Mouse (Mus musculus) midbrain, embryonic 14.5 days (tissue): ENCODE results near the gene Kng1. TPM values are rescaled to one million over a fixed set of nuclear protein-coding genes. Genes with fewer than 3 reads are reported as not detected.
A peak's percentile ranks its signal among the peaks of the same experiment; 100 is the strongest.
"Not testable (repeated sequence)": the region's sequence is repeated elsewhere in the genome, so short reads cannot be mapped to it uniquely, and the experiment has no call there.

Experiments used
- ATAC-seq: fragments of 200-750 bp; cut with Nextera tagmentation; 2 replicates; pipeline ENCODE4 v1.8.0; 2017; ENCODE audit warnings: moderate number of reproducible peaks, moderate library complexity; ENCODE audit not compliant: low FRiP score, low TSS enrichment
- DNase-seq: peaks from one replicate; pipeline ENCODE4 v3.0.0-alpha.2; 2015
- H3K27ac ChIP-seq: fragments of 300-500 bp; sonication (generic); replicated peaks from 2 replicates; pipeline ENCODE4 v1.5.1; 2014; ENCODE audit warnings: mild to moderate bottlenecking, low read depth, low read length, moderate library complexity
- H3K27me3 ChIP-seq: fragments of 300-500 bp; sonication (generic); 2 replicates; pipeline ENCODE4 v1.6.1; 2014; ENCODE audit warnings: low read length, control low read depth, mixed read lengths; ENCODE audit not compliant: control insufficient read depth, insufficient read depth
- H3K36me3 ChIP-seq: fragments of 300-500 bp; sonication (generic); 2 replicates; pipeline ENCODE4 v1.6.1; 2014; ENCODE audit warnings: low read length, control low read depth; ENCODE audit not compliant: control insufficient read depth, insufficient read depth
- H3K4me1 ChIP-seq: fragments of 300-500 bp; sonication (generic); 2 replicates; pipeline ENCODE4 v1.6.1; 2014; ENCODE audit warnings: mild to moderate bottlenecking, antibody characterized with exemption, low read length, control low read depth; ENCODE audit not compliant: control insufficient read depth, insufficient read depth
- H3K4me2 ChIP-seq: fragments of 300-500 bp; sonication (generic); 2 replicates; pipeline ENCODE4 v1.6.1; 2014; ENCODE audit warnings: mild to moderate bottlenecking, low read length, moderate library complexity
- H3K4me3 ChIP-seq: fragments of 300-500 bp; sonication (generic); replicated peaks from 2 replicates; pipeline ENCODE4 v1.5.1; 2014; ENCODE audit warnings: low read depth, low read length
- H3K9ac ChIP-seq: fragments of 300-500 bp; sonication (generic); replicated peaks from 2 replicates; pipeline ENCODE4 v1.6.1; 2014; ENCODE audit warnings: mild to moderate bottlenecking, low read length, moderate library complexity
- H3K9me3 ChIP-seq: fragments of 300-500 bp; sonication (generic); 2 replicates; pipeline ENCODE4 v1.6.1; 2016; ENCODE audit warnings: low read length, control low read depth, mixed read lengths; ENCODE audit not compliant: control insufficient read depth
- WGBS: fragments of 180-500 bp; shearing (Covaris S2); extraction: QIAGEN DNeasy Blood & Tissue Kit; methylation state at CpG from one replicate; pipeline ENCODE4 v1.1.7; 2014; 5-methylcytosine and 5-hydroxymethylcytosine counted together
- polyA plus RNA-seq: library from polyadenylated mRNA; unstranded; fragments of >200 nt; fragmentation: Nextera tagmentation; extraction: Ambion mirVana; gene quantifications from 2 replicates; pipeline ENCODE4 v1.2.1, GENCODE M21; 2014

The Kng1 gene
- not detected in 2 replicates for polyA plus RNA-seq

DNA sequence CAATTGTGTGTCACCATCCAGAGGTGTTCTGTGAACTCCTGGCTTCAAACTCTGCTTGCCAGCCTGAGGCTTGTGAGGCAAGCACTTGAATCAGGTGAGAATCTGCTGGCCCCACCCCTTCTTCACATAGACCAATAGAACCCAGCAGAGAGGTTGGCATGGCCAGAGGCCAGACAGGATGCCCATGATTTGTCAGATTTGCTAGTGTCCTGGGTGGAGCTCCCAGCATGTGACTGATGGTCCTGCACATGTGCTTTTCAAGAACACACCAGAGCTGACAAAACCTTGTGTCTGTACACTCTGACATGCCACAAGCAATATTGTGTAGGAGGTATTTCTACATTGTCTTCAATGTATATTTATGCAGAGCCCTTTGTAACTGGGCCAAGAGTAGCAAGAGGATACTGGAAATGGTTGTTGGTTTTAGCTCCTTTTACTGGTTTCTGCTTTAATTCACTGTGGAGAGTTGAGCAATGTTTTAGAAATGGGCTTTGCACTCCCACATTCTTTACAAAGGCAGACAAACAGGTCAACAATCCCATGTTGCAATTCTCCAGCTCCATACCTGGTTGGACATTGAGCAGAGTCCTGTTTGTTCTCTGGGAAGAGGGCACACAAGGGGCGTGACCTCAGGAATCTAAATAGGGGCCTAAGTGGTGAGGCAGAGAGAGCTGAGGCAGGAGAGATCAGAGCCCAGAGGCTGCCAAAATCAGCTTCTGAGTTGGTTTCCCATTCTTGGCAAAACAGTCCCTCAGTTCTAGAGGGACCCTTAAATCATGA, at the start of gene Kng1:
Gene Kng1, plus strand, starts transcription at position 198 of the 780 bp plus-strand sequence.
- not testable (repeated sequence) for H3K4me2 ChIP-seq, H3K27me3 ChIP-seq, H3K36me3 ChIP-seq, ATAC-seq, H3K27ac ChIP-seq, H3K4me3 ChIP-seq, H3K9ac ChIP-seq, DNase-seq, H3K9me3 ChIP-seq, H3K4me1 ChIP-seq
- WGBS: 85% methylated on average over 1 of the region's 1 CpGs

DNA sequence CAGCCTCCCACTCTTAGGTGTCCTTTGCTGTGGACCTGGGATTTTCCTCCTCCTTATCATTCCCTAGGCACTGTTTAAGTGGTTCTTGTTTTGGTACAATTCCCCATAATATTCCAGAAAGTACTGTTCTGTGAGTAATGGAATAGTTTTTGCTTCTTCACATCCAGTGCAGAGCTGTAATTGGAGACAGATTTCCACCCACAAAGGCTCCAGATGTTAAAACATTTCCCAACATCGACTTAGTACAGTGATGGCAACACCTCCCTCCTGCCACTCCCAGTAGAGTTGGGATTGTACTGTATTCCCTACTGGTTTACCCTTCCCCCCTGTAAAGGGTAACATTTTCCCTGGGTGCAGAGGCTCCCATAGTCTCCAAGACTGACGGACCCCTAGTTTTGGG, 43.9 kb upstream of the Kng1 start:
- H3K4me3 ChIP-seq, H3K27ac ChIP-seq, ATAC-seq, H3K4me1 ChIP-seq, H3K9ac ChIP-seq, H3K9me3 ChIP-seq, H3K27me3 ChIP-seq, H3K4me2 ChIP-seq, DNase-seq, H3K36me3 ChIP-seq: not testable (repeated sequence)
- 90% methylated on average over 2 of the region's 2 CpGs for WGBS

DNA sequence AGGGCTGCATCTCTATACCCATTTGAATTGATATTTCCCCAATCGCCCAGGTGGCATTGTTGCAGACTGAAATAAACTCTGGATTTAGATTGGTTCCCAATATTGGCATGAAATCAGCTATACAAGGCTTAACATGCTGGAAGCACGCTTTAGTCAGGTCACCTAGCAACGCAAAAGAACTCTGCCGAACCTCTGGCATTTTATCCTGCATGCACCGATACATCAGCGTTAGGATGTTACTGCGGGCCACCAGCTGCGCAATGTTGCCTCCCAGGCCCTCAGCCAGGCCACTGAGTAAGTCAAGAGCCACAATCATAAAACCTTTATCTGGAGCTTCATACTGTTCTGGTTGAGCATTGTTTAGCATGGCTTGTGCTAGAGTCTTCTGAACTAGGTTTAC, 43.0 kb upstream of the Kng1 start:
- DNase-seq: peak; percentile 11
- not testable (repeated sequence) for ATAC-seq, H3K9ac ChIP-seq, H3K4me3 ChIP-seq, H3K4me2 ChIP-seq, H3K27me3 ChIP-seq, H3K4me1 ChIP-seq, H3K36me3 ChIP-seq, H3K27ac ChIP-seq, H3K9me3 ChIP-seq
- WGBS: 32% methylated on average over 8 of the region's 8 CpGs

DNA sequence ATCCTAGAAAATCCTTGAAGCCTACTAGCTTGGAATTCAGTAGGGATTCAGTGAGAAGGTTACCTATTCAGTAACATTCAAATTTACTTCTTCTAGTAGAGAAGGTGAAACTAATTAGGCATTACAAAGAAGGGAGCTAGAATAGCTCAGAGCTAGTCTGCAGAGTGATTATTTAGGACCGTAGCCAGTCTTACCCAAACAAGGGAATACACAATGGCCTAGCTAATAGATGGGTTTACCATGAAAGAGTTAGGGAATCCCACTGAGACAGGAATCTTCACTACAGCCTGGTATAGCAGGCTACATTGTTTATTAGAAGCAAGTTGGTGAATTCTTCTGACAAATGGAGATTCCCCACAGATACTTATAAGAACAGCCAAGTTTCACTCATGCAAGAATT, 37.1 kb upstream of the Kng1 start:
- H3K36me3 ChIP-seq, H3K9ac ChIP-seq, H3K4me2 ChIP-seq, H3K27ac ChIP-seq, H3K4me3 ChIP-seq, DNase-seq, H3K4me1 ChIP-seq, H3K27me3 ChIP-seq, H3K9me3 ChIP-seq, ATAC-seq: not testable (repeated sequence)
- WGBS: 1% methylated on average over 1 of the region's 1 CpGs

DNA sequence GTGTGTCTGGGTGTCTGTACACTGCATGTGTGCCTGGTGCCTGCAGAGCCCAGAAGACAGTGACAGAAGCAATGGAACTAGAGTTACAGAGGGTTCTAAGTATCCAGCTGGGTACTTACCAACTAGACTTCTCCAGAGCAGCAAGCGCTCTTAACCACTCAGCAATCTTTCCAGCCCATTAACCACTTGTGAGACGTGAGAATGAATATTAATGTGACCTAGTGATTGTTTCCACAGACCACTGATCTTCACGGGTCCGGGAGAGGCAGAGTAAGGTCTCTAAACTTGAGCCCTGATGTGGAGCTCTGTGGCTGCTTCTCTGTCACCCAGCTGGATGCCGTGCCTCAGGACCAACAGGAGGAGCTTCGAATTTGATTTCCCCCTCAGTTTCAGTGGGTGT, 32.6 kb upstream of the Kng1 start:
- DNase-seq (no peak), ATAC-seq (no peak)
- WGBS: 38% methylated on average over 6 of the region's 6 CpGs

DNA sequence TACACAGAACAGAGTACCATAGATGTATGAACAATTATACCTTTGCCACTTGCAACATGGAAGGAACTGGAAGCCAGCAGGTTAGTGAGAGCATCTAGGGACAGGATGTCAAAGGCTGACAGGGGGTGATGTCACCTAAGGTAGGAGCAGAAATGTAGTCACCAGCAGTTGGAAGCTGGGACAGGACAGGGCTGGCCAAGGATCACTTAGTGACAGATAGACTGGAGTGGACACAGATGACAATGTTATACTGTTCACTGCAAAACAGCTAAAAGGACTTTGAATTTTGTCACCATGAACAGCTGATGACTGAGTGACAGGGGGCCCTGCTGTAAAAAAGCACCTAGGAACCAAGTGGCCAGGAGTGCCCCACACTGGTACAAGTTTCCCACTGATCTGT, 31.1 kb upstream of the Kng1 start:
- no peaks in the 10 kb centered on the region for H3K4me1 ChIP-seq
- no peaks in the 10 kb centered on the region for H3K27me3 ChIP-seq
- no peaks in the 10 kb centered on the region for H3K36me3 ChIP-seq
- H3K4me3 ChIP-seq: no peak overlapping the region
- DNase-seq (no peak), ATAC-seq (no peak)
- H3K4me2 ChIP-seq: no peak overlapping the region
- no peak overlapping the region for H3K27ac ChIP-seq
- no peaks in the 10 kb centered on the region for H3K9me3 ChIP-seq
- H3K9ac ChIP-seq: no peak overlapping the region

More for the DNA sequence above, 32.6 kb upstream of the Kng1 start:
- no peaks in the 10 kb centered on the region for H3K9me3 ChIP-seq
- H3K4me1 ChIP-seq: no peaks in the 10 kb centered on the region
- no peaks in the 10 kb centered on the region for H3K36me3 ChIP-seq
- no peak overlapping the region for H3K27ac ChIP-seq
- H3K4me3 ChIP-seq: no peak overlapping the region
- no peak overlapping the region for H3K4me2 ChIP-seq
- H3K27me3 ChIP-seq: no peaks in the 10 kb centered on the region
- H3K9ac ChIP-seq: no peak overlapping the region

DNA sequence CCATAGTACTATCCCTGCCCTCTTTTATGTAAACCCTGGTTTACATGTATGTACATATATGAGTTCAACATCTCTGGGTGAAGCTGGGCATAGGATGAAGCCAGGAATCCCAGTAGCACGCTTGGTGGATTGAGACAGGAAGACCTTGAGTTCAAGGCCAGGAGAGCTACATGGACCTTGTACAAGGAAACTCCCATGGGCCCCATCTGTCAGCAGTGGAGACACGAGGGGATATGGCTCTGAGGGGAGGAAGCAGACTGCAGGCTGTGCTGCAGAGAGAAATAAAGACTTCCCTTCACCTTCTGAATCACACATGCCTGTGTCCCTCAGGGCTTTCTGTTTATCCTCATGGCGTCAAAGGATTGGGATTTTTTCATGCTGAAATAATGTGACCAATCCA, 30.3 kb upstream of the Kng1 start:
- not testable (repeated sequence) for H3K9ac ChIP-seq, H3K9me3 ChIP-seq, H3K27ac ChIP-seq, H3K4me2 ChIP-seq, H3K36me3 ChIP-seq, DNase-seq, H3K4me3 ChIP-seq, H3K27me3 ChIP-seq, H3K4me1 ChIP-seq, ATAC-seq
- WGBS: 65% methylated on average over 3 of the region's 3 CpGs

DNA sequence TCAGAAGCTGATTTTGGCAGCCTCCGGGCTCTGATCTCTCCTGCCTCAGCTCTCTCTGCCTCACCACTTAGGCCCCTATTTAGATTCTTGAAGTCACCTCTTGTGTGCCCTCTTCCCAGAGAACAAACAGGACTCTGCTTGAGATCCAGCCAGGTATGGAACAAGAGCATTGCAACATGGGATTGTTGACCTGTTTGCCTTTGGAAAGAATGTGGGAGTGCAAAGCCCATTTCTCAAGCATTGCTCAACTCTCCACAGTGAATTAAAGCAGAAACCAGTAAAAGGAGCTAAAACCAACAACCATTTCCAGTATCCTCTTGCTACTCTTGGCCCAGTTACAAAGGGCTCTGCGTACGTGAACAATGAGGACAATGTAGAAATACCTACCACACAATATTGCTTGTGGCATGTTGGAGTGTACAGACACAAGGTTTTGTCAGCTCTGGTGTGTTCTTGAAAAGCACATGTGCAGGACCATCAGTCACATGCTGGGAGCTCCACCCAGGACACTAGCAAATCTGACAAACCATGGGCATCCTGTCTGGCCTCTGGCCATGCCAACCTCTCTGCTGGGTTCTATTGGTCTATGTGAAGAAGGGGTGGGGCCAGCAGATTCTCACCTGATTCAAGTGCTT, 28.6 kb upstream of the Kng1 start, which contains the start of gene Kng2:
Gene Kng2, minus strand, starts transcription at position 517 of the 635 bp plus-strand sequence.
- H3K36me3 ChIP-seq, H3K4me3 ChIP-seq, H3K9ac ChIP-seq, DNase-seq, H3K4me1 ChIP-seq, H3K9me3 ChIP-seq, ATAC-seq, H3K4me2 ChIP-seq, H3K27ac ChIP-seq, H3K27me3 ChIP-seq: not testable (repeated sequence)
- 97% methylated on average over 3 of the region's 3 CpGs for WGBS
